Mouse (Mus musculus) ovary, adult 18-20 months (tissue): Measurements from ENCODE around the gene Mier2.

ENCODE experiments used
- DNase-seq: peaks from one replicate; pipeline ENCODE4 v3.0.0; 2022; ENCODE audit warnings: low spot score, mixed read lengths

The Mier2 gene

DNA sequence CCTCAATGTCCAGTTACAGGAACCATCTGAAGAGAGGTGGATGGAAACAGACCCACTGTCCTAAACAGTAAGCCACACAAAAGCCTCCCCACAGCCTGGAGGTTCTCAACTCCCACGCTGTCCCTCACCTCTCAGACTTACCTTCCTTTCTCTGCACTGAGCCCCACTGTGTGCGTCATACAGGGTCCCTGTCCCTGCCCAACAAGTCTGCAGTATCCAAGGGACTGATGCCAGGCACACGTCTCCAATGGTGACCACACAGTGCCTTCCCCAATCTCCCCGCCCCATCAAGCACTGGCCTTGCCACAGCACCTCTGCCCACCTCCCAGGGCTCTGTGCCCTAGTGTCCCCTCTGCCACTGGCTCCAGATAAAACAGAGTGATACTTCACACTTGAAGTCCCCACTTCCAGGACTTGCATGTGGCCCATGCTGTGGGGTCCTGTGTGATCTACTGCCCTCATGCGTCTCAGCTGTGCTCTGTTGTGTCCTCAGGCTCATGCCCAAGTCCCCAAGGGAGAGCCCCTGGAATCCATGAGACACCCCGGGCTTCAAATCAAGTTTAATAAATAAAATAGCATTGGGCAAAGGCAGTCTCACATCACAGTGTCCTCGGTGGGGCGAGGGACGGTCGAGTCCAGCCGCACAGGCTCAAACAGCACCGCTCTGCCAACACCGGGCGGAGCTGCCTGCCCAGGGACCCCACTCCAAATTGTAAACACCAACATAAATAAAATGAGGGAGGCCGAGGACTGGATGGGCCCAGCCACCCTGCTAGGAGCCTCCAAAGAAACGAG is 15.1 kb downstream of the Mier2 start:
- no peak for DNase-seq

DNA sequence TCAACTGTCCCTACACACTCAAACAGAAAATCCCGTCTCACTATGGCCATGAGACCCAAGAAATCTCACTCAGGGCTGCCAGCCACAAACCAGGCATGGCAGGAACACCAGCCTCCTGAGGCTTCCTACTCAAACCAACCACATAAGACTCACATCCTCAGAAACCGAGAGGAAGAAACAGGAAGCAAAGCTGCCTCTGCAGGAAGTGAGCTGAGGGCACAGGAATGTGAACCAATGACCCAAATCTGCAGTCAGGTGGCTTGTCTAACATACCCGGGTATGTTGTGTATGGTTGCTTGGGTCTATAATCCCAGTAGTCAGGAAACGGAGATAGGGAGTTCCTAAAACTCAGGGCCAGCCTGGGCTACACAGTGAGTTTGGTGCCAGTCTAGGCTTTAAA is 16.1 kb downstream of the Mier2 start:
- no peak for DNase-seq

GRCm38 (mm10) chr10:79538323-79538722 is 16.7 kb downstream of the Mier2 start:
- DNase-seq = no peak

DNA sequence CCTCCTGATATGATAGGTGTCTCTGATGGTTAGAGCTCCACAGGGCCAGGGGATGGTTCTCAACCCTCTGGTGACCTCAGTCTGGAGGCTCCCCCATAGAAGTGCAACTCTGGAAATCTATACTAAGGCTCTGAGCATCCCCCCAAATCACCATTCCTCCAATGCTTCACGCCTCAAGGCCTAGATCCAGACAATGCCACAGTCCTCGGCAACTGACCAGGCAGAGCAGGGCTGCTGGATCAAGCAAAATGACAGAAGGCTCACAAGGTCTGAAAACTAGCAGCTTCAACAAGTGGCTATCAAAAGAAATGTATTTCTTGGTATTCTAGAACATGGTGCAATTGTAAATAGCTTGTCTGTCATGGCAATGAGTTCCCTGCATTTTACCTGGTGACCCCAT is 17.2 kb downstream of the Mier2 start:
- no peak for DNase-seq

- DNase-seq = no peak
Observed at GRCm38 (mm10) chr10:79537271-79537670, 17.7 kb downstream of the Mier2 start.

DNA sequence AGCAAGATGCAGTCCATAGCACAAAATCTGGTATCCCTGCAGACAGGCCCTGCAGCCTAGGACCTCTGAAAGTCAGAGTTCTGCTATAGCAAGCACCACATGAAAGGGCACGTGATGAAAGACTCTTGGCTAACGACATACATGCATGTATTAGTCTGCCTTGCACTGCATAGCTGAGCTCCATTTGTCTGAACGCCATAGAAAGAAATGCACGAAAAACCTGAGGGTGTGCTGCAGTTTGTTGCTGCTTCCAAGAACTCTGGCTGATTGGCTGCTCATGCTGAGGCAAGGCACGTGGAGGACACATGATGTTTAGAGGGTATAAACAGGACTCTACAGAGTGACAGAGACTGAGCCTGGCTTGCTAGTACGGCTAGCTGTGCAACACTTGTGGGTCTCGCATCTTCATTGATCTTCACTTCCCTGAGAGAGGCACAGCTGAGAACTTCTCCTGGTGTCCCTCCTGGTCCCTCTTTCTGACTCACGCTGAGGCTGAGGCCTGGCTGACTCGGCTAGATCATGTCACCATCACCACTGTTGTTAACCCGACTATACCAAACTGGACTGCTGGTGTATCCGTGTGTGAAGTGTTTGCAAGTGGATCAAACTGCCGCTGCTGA is 18.4 kb downstream of the Mier2 start:
- DNase-seq = no peak

GRCm38 (mm10) chr10:79535431-79535830 is 19.6 kb downstream of the Mier2 start:
- DNase-seq = peak; percentile 0

GRCm38 (mm10) chr10:79534426-79534825 is 20.6 kb downstream of the Mier2 start:
- peak; percentile 0 for DNase-seq

- DNase-seq = peak; percentile 71
Observed at GRCm38 (mm10) chr10:79533126-79533911, 21.7 kb downstream of the Mier2 start, which contains the start of gene Plpp2. Gene Plpp2 (minus strand): TSS chr10:79533796.

DNA sequence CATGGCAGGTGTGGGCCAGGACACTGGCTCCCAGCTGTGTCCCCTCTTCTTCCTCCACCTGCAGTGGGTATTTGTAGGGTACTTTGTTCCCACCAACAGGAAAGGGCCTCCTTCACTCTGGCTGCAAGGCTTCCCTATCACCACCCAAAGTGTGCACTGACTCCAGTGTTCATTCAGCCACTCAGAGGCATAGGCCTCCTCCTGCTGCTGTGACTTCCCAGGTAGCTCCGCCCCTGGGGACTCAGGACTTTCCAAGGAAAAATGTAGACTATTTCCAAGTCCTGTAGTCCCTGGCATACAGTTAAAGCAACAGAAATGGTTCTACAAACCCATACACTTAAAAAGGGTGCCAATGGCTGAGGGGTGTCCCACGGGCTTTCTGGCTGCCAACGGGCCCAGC is 22.3 kb downstream of the Mier2 start:
- DNase-seq = peak; percentile 2

DNA sequence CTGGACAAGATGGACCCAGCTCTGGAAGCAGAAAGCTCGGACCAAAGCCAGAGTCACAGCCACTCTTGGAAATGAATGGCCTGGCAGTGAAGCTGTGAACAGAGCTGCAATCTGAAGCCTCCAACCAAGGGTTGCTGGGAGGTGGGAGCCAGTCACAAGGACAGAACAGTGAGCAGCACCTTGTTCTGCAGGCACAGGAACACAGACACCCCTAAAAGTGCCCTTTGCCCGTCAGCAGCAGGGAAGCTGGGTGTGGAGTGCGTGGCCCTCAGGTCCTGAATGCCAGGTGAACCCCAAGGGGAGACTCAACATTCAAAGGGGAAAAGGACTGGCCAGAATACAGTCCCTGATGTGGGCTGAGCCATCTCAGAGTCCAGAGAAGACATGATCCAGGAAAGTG is 23.4 kb downstream of the Mier2 start:
- no peak for DNase-seq

DNA sequence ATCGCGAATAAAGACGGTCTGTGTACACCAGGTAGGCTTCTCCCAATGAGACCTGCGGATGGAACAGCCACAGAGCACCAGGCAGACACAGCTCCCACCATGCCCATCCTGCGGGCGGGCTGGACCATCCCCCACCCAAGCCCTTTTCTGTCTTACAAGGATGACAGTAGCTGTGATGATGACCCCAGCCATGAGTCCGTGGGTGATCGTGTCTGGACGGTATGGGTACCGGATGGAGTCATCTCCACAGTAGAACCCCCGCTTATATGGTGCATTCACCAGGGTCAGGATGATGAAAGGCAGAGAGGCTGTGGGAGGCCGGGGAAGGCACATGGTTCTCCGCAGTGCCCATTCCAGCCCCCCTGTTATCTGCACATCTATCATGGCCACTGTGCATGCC is 24.3 kb downstream of the Mier2 start:
- DNase-seq = no peak

GRCm38 (mm10) chr10:79530241-79530640 is 24.8 kb downstream of the Mier2 start:
- DNase-seq = no peak

GRCm38 (mm10) chr10:79528081-79528480 is 26.9 kb downstream of the Mier2 start:
- DNase-seq = no peak

- DNase-seq = no peak
Observed at GRCm38 (mm10) chr10:79527453-79527845, 27.6 kb downstream of the Mier2 start.

DNA sequence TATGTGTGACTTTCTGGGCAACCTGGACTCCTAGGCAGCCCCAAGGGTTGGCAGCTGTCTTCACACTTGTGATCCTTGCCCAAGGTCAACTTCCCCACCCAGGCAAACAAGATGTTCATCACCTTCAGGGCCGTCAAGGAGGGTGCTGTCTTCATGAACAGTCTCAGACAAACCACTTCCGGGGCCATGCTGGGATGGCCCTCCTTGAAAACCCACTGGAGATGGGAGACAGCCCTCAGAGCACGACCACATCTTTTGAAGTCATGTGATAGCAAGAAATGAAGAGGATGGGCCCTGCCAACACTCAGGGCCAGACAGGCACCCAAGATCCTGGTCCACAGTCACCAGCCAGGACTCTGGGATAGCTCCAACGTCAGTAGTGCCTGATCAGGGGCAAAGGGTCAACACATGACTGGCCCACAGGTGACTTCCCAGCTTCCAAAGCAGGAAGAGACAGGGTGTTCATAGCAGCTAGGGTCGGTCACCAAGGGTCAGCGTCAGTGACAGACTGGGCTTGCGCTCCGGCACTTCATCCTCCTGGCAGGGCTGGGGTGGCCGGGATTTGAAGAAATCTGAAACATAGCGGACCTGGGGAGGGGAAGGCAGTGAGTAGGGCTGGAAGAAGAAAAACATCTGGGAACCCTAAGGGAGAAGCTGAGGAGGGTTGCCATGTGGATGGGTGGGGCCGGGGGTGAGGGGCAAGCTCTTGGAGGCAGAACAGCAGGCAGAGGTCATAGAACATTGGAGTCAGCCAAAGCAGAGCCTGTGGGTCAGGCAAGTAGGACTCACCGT is 28.1 kb downstream of the Mier2 start:
- no peak for DNase-seq

DNA sequence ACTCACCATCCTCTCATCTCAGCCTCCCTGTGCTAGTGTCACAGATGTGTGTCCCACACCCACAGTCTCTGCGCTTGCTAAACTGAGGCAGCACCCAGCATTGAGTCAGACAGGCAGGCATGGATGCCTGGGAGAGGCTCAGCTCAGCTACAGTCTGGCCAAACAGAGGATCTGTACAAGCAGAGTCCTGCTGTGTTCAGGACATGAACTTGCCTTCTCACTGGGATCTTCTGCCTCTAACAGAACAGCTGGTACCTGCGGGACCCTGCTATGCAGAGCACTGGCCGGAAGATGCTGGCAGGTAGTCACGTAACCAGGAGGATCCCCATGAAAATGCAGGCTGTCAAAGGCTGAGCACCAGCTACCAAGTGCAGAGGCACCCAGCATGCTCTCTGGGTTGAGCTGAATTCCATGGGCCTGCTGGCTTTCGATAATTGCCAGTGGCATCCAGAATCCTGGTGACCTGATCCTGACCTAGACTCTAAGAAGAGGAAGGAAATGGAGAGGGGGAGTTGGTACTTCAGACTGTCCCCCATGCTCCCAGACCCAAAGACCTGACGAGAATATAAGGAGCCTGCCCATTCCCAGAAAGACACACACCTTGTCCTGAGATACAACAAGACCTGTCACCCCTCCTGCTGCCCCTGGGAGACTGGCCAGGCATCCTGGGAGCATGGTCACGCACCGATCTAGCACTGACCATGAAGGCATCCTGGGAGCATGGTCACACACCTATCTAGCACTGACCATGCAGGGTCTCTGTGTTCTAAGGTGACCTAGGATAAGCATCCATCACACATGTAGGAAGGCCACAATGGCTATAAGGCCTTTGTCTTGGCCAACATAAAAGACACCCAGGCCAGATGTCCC is 29.3 kb downstream of the Mier2 start:
- no peak for DNase-seq

DNA sequence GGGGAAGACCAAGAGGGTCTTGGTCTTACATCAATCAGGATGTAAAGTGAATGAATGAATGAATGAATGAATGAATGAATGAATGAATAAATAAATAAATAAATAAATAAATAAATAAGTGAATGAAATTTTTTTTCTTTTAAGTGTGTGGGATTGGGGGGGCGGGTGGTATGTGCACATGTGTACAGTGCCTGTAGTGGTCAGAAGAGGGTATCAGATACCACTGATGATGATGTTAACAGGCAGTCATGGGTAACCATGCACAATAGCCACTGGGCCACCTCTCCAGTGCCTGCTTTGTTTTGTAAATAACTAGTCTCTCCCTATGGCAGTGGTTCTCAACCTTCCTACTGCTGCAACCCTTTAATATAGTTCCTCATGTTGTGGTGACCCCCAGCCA is 30.6 kb downstream of the Mier2 start:
- no peak for DNase-seq

- no peak for DNase-seq
Observed at GRCm38 (mm10) chr10:79506709-79507108, 48.3 kb downstream of the Mier2 start.

DNA sequence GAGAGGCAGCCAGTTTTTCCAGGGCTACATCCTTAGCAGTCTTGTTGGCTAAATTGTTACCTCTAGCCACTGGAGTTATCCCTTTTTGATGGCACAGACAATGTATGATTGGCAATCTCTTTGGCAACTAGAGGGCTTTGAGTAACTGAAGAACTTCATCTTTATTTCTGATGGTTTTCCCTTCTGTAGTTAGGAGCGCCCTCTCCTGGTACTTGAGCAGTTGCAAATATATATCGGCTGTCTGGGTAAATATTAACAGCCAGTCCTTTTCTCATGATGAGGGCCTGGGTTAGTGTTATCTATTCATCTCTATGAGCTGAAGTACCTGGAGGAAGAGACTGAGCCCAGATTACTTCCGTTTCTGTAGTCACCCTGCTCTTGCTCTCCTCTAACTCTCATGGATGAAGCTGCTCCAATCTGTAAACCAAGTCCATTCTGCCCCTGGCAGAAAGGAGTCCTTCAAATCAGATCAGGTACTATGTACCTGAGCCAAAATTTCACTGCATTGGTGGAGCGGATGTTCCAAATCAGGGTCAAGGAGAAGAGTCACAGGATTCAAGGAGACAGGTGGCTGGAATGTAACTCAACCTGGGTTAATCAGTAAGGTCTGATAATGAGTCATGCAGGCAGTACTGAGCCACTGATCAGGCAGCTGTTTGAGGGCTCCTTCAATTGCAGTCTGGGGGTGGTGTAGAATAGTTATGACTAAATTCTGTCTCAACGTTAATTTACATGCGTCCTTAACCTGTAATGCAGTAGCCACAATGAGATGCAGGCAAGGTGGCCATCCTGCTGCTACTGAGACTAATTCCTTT is 52.0 kb downstream of the Mier2 start:
- DNase-seq = no peak
